Mouse (Mus musculus) heart, postnatal 36 days (tissue): ENCODE results near the gene Gm49355. TPM values are rescaled to one million over a fixed set of nuclear protein-coding genes. Genes with fewer than 3 reads are reported as not detected.
"Not testable (repeated sequence)": the region's sequence is repeated elsewhere in the genome, so short reads cannot be mapped to it uniquely, and the experiment has no call there.

Source experiments
- DNase-seq, 2 experiments: peaks; one replicate each; pipeline ENCODE4 v3.0.0; 2021 to 2022
- intact Hi-C: fragments of 180-260 bp; cut with DNase I; formaldehyde crosslinking; loops from one replicate; pipeline ENCODE4 v1.15.1; 2025
- total RNA-seq, 2 experiments: library from RNA; stranded (reverse); gene quantifications; 2 replicates each; pipeline ENCODE4 v1.2.3; 2021

Gm49355 gene
- not detected for total RNA-seq

DNA sequence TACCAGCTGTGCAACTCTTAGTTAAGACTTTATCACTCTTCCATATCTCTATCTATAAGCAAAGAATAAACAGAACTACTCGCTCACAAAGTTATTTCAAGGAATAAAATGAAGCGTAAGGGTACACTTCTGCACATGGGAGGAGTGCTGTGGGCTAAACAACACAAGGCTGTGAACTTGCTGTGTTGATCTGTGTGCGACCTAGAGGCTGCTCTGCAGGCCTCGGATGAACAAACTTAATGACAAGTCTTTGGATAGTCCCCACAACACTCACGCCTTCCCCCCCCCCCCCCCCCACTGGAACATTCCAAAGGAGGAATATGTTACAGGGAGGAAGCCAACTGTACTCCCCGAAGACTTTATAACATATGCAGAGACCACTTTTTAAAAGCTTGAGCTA, at the start of gene Gm49355:
Gene Gm49355 (plus strand): TSS at position 336 of the 400 bp plus-strand sequence.
- intact Hi-C loops = no loop called here
- DNase-seq = no peak

DNA sequence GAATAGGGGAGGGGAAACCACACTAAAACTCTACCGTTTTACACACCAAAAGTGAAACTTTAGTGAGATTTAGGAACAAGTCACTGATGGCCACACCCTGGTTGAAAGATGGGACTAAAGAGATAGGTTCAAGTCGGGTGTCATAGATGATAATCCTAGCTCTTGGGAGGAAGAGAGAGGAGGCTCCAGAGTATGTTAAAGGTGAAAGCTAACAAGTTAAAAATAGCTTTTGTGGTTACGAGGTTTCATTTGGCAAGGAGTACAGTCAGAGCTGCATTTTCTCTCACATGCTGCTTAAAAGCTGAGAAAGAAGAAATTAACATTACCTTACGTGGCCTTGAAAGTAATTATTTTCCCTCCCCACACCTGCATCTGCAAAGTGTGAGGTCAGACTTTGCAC, 40.0 kb upstream of the Gm49355 start:
- intact Hi-C loops = no loop called here

DNA sequence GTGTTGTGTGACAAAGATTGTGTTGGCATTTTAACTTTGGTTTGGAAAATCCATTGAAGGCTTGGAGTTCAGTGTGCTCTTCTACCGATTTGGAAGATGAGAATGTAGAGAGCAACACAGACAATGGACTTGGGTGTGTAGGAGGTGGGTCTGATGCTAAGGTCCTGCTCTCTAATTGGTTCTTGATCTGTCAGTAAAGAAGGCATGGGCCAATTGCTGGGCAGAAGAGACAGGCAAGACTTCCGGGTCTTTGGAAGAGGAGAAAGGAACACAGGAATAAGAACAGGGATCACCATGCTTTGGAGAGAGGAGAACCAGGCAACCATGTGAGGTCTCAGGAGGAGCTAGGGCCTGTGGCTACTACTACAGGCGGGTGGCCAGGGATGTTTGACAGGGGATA, 7.7 kb upstream of the Gm49355 start:
- intact Hi-C loops = no loop called here
- no peak for DNase-seq

More for the DNA sequence above, 40.0 kb upstream of the Gm49355 start:
- DNase-seq = no peak

DNA sequence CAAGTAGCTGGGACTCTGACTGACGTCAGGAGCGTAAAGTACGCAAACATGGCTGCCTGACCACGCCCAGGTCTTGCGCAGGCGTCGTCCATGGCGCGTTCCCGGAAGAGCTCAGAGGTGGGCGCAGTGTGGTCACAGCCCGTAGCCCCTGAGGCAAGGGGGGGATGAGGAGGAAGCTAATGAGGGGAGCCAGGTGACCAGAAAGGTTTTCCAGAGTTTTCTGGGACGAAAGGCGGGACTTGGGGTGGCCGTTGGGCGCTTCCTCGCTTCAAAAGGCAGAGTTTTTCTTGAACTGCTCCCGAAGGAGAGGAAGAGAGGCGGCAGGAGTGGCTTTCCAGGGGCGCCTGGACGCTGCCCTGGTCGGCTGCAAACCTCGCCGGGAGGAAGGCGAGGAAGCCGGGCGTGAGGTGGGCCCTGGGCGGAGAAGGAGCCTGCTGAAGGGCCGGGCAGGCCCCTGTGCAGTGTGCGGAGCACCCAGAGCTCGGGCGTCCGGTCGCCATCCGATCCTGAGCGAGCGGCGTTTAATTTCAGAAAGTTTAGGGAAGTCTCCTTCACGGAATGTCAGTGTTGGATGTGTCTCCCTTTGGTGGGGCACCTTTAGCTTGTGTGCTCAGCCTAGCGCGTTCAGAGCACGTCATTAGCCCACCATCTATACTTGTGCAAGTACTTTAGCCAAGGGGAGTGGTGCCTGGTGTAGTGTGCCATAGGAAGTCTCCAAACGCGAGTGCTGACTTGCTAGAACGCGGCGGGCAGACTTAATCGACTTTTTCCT, 551 bp downstream of the Gm49355 start, which contains the start of gene 3830406C13Rik:
Gene 3830406C13Rik (plus strand): TSS at position 33 of the 772 bp plus-strand sequence.
- intact Hi-C loops = no loop called here
- DNase-seq = peak; percentile 87

DNA sequence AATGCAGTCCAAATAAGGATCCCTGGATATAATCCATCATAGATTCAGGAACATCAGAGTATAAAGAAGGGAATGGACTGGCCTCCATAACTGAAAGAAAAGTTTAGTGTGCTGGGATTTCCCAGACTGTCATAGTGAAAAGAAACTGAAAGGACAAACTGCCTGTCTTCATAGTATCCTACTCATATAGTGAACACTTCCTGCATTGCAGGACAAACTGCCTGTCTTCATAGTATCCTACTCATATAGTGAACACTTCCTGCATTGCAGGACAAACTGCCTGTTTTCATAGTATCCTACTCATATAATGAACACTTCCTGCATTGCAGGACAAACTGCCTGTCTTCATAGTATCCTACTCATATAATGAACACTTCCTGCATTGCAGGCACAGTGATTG, 6.0 kb downstream of the Gm49355 start:
- intact Hi-C loops, DNase-seq: not testable (repeated sequence)

DNA sequence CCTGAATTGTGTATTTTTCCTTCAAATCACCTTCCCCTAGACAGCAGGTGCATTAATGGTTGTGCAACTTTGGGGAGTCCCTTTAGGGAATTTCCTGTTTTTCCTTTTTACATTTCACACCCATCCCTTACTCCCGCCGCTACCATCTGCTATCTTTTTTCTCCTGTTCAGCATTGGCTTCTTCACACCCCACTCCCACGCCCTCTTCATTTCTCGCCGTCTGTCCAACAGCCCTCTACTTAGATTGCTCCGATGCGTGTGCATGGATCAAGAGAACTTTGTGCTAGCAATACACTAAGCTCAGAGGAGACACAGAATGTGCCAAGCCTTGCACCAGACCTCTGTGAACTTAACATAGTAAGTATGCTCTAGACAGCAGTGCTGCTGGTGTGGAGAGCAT, 12.6 kb downstream of the Gm49355 start:
- no peak for DNase-seq
- intact Hi-C loops = no loop called here

- intact Hi-C loops = loop anchor here (2.0 kb wide), 1 partner anchor 232 kb away; no protein-coding TSS in a partner anchor
- no peak for DNase-seq
These were observed 15.4 kb downstream of the Gm49355 start for GRCm38 (mm10) chr14:12299171-12299570.

- intact Hi-C loops = loop anchor here (2.0 kb wide), 1 partner anchor 231 kb away; no protein-coding TSS in a partner anchor
- DNase-seq = no peak
These were observed 15.9 kb downstream of the Gm49355 start for GRCm38 (mm10) chr14:12299654-12300053.

DNA sequence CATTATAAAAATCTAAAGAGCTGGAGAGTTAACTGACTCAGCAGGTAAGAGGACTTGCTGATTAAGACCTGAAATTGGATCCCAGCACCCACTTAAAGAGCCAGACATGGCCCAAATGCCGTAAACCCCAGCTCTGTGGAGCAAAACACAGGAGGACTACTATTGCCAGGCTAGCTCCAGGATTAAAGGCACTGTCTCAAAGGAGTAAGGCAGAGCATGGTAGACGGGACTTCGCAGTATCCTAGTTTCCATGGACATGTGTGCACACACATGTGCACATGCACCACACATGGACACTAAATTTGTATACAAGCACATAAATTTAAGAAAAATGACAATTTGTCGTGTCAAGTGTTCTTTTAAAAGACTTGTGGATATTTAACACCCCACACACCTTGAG, 16.5 kb downstream of the Gm49355 start:
- DNase-seq = no peak
- intact Hi-C loops = no loop called here

- intact Hi-C loops = no loop called here
- no peak for DNase-seq
These were observed 16.9 kb downstream of the Gm49355 start for GRCm38 (mm10) chr14:12300677-12301076.

- no peak for DNase-seq
- intact Hi-C loops = no loop called here
These were observed 19.3 kb downstream of the Gm49355 start for GRCm38 (mm10) chr14:12303106-12303505.

GRCm38 (mm10) chr14:12333622-12334021, 49.8 kb downstream of the Gm49355 start:
- DNase-seq = no peak
- intact Hi-C loops = no loop called here

- intact Hi-C loops = no loop called here
- no peak for DNase-seq
These were observed 51.1 kb downstream of the Gm49355 start for GRCm38 (mm10) chr14:12334925-12335324.

- no peak for DNase-seq
- intact Hi-C loops = no loop called here
These were observed 53.7 kb downstream of the Gm49355 start for GRCm38 (mm10) chr14:12337421-12337997.

GRCm38 (mm10) chr14:12337998-12338809, 54.4 kb downstream of the Gm49355 start:
- intact Hi-C loops = no loop called here
- no peak for DNase-seq

DNA sequence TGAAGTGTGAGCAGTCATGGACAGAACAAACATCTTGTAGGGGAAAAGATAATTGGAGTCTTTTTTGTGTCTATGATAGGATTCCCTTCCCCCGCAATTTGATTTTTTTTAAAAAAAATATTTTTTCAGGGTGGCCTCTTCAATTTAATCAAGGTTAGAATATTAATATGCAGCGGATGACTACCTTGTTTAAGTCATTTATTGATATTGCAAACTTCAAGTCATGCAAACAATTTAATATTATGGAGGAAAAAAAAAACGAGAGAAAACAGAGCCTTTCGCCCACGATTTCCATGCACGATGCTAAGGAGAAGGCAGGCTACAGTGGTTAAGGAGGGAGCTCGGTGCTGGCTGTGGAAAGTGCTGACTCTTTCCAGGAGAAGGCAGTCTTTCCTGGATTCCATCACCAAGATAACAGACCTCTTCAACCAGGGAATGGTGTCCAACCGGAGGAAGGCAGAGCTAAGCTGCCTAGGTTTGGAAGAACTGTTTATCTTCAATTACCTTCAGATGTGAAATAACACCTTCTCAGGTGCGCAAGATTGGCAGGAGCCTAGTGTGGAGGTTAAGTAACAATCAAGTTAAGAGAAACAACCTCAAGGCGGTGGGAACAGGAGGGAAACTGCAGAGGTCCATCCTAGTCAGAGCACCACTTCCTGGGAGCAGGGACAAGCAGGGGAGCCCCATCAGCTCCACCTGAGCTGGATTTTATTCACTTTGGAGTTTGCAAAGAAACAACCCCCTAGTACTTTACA, 55.2 kb downstream of the Gm49355 start:
- intact Hi-C loops = no loop called here
- no peak for DNase-seq

GRCm38 (mm10) chr14:12340238-12341074, 56.7 kb downstream of the Gm49355 start:
- DNase-seq = no peak
- intact Hi-C loops = no loop called here

- intact Hi-C loops = no loop called here
- DNase-seq = no peak
These were observed 57.5 kb downstream of the Gm49355 start for GRCm38 (mm10) chr14:12341075-12341788.
